Mouse (Mus musculus) heart, adult 10 weeks (tissue): ENCODE results near the gene Dcun1d1. TPM values are rescaled to one million over a fixed set of nuclear protein-coding genes. Genes with fewer than 3 reads are reported as not detected.

Source experiments
- polyA plus RNA-seq: library from polyadenylated mRNA; stranded (reverse); fragments of 350-450 nt; fragmentation: Illumina TruSeq; extraction: RNeasy Lipid Tissue Mini Kit (QIAGEN cat#74804); gene quantifications from one replicate; pipeline ENCODE4 v1.2.3, GENCODE M21; 2014; ENCODE audit warnings: low read depth, low replicate concordance

Gene Dcun1d1
- polyA plus RNA-seq = 43.9 TPM

GRCm38 (mm10) chr3:35937345-35937744, at the start of gene Dcun1d1:
Gene Dcun1d1, minus strand, starts transcription at chr3:35937445.

Other genes starting within 250 kb of the Dcun1d1 start
- 18.0 TPM for gene Atp11b, start 183.3 kb downstream of the Dcun1d1 start, polyA plus RNA-seq
- gene Mccc1, start 63.2 kb upstream of the Dcun1d1 start, polyA plus RNA-seq = 168 TPM
- gene Ccdc144b, start 116.1 kb upstream of the Dcun1d1 start, polyA plus RNA-seq = not detected
- gene Acad9, start 128.5 kb upstream of the Dcun1d1 start, polyA plus RNA-seq = 37.7 TPM
- gene D3Ertd254e, start 213.6 kb upstream of the Dcun1d1 start, polyA plus RNA-seq = 2.6 TPM